Mouse (Mus musculus) MEL (cell line): ENCODE measurements around the gene Adamts7. TPM values are rescaled to one million over a fixed set of nuclear protein-coding genes. Genes with fewer than 3 reads are reported as not detected.
A peak's percentile ranks its signal among the peaks of the same experiment; 100 is the strongest.

ENCODE experiments used
- DNase-seq: peaks from one replicate; pipeline ENCODE4 v3.0.0; 2011; ENCODE audit warnings: low read depth, low spot score
- H3K27ac ChIP-seq: 2 replicates; pipeline ENCODE4 v1.5.1; 2012; ENCODE audit warnings: low read depth, mild to moderate bottlenecking, control low read depth, low read length, moderate library complexity; ENCODE audit not compliant: control insufficient read depth
- H3K27me3 ChIP-seq, 2 experiments: fragments of 150-350 bp in 1 of 2; sonication (generic) in 1 of 2; 2 replicates each; pipeline ENCODE4 v1.6.1; 2012; ENCODE audit warnings: low read length in 2 of 2, mild to moderate bottlenecking in 2 of 2, improper control_type of control experiment in 1 of 2, moderate library complexity in 1 of 2; ENCODE audit not compliant: insufficient read depth in 2 of 2, control insufficient read depth in 1 of 2
- H3K36me3 ChIP-seq, 2 experiments: 2 replicates each; pipeline ENCODE4 v1.6.1; 2012 to 2014; ENCODE audit warnings: low read length in 2 of 2, improper control_type of control experiment in 1 of 2, inconsistent platforms in 1 of 2, mild to moderate bottlenecking in 1 of 2; ENCODE audit not compliant: insufficient read depth in 2 of 2, control insufficient read depth in 1 of 2
- H3K4me1 ChIP-seq, 2 experiments: fragments of 150-350 bp in 1 of 2; sonication (generic) in 1 of 2; 2 replicates each; pipeline ENCODE4 v1.6.1; 2012; ENCODE audit warnings: low read length in 2 of 2, improper control_type of control experiment in 1 of 2, mild to moderate bottlenecking in 1 of 2; ENCODE audit not compliant: insufficient read depth in 2 of 2, control insufficient read depth in 1 of 2
- H3K4me3 ChIP-seq, 2 experiments: fragments of 150-350 bp in 1 of 2; sonication (generic) in 1 of 2; 2 replicates each; pipeline ENCODE4 v1.5.1; 2012; ENCODE audit warnings: low read depth in 2 of 2, low read length in 2 of 2, mild to moderate bottlenecking in 2 of 2, moderate library complexity in 2 of 2, control low read depth in 1 of 2, improper control_type of control experiment in 1 of 2; ENCODE audit not compliant: control insufficient read depth in 1 of 2, insufficient read depth in 1 of 2
- H3K79me2 ChIP-seq: 2 replicates; pipeline ENCODE4 v1.6.1; 2012; ENCODE audit warnings: mild to moderate bottlenecking, low read length, moderate library complexity; ENCODE audit not compliant: control insufficient read depth, poor library complexity, insufficient read depth
- H3K9ac ChIP-seq: 2 replicates; pipeline ENCODE4 v1.6.1; 2012; ENCODE audit warnings: low read depth, mild to moderate bottlenecking, control low read depth, low read length, moderate library complexity; ENCODE audit not compliant: control insufficient read depth, poor library complexity, severe bottlenecking
- H3K9me3 ChIP-seq: fragments of 150-350 bp; sonication (generic); replicated peaks from 2 replicates; pipeline ENCODE4 v1.6.1; 2012; ENCODE audit warnings: mild to moderate bottlenecking, low read length, improper control_type of control experiment, moderate library complexity; ENCODE audit not compliant: insufficient read depth
- BHLHE40 ChIP-seq: IDR thresholded peaks from 2 replicates; pipeline ENCODE4 v1.6.1; 2012; ENCODE audit warnings: low read depth, mild to moderate bottlenecking, inconsistent platforms, low read length, improper control_type of control experiment, borderline replicate concordance
- CHD1 ChIP-seq: IDR thresholded peaks from 2 replicates; pipeline ENCODE4 v1.6.1; 2012; ENCODE audit warnings: low read depth, mild to moderate bottlenecking, inconsistent platforms, low read length, improper control_type of control experiment
- E2F4 ChIP-seq: IDR thresholded peaks from 2 replicates; pipeline ENCODE4 v1.6.1; 2011; ENCODE audit warnings: low read depth, low read length, improper control_type of control experiment, borderline replicate concordance
- ELF1 ChIP-seq: IDR thresholded peaks from 2 replicates; pipeline ENCODE4 v1.6.1; 2014; ENCODE audit warnings: low read depth, mild to moderate bottlenecking, inconsistent platforms, low read length, improper control_type of control experiment, moderate library complexity
- EP300 ChIP-seq, 2 experiments: IDR thresholded peaks; 2 replicates each; pipeline ENCODE4 v1.6.1; 2011; ENCODE audit warnings: improper control_type of control experiment in 2 of 2, low read length in 2 of 2, low read depth in 1 of 2, mild to moderate bottlenecking in 1 of 2
- ETS1 ChIP-seq: IDR thresholded peaks from 2 replicates; pipeline ENCODE4 v1.6.1; 2012; ENCODE audit warnings: low read depth, mild to moderate bottlenecking, inconsistent platforms, low read length, improper control_type of control experiment, moderate library complexity
- GATA1 ChIP-seq: IDR thresholded peaks from 2 replicates; pipeline ENCODE4 v1.6.1; 2011; ENCODE audit warnings: low read depth, low read length, improper control_type of control experiment
- HCFC1 ChIP-seq: IDR thresholded peaks from 2 replicates; pipeline ENCODE4 v1.6.1; 2012; ENCODE audit warnings: low read depth, mild to moderate bottlenecking, inconsistent platforms, low read length, improper control_type of control experiment, moderate library complexity
- JUND ChIP-seq: IDR thresholded peaks from 2 replicates; pipeline ENCODE4 v1.6.1; 2011; ENCODE audit warnings: low read depth, mild to moderate bottlenecking, improper control_type of control experiment, low read length
- KAT2A ChIP-seq: conservative IDR thresholded peaks from 2 replicates; pipeline ENCODE4 v1.6.1; 2012; ENCODE audit warnings: low read depth, low read length, improper control_type of control experiment, inconsistent platforms
- MAFK ChIP-seq: IDR thresholded peaks from 2 replicates; pipeline ENCODE4 v1.6.1; 2011; ENCODE audit warnings: low read depth, mild to moderate bottlenecking, low read length, improper control_type of control experiment, borderline replicate concordance
- MAZ ChIP-seq: IDR thresholded peaks from 2 replicates; pipeline ENCODE4 v1.6.1; 2012; ENCODE audit warnings: low read depth, mild to moderate bottlenecking, inconsistent platforms, low read length, improper control_type of control experiment
- MEF2A ChIP-seq: IDR thresholded peaks from 2 replicates; pipeline ENCODE4 v1.6.1; 2014; ENCODE audit warnings: low read depth, mild to moderate bottlenecking, inconsistent platforms, low read length, improper control_type of control experiment; ENCODE audit not compliant: poor library complexity, insufficient replicate concordance, severe bottlenecking; ENCODE audit errors: extremely low read depth
- MXI1 ChIP-seq: IDR thresholded peaks from 2 replicates; pipeline ENCODE4 v1.6.1; 2011; ENCODE audit warnings: mild to moderate bottlenecking, low read depth, low read length, improper control_type of control experiment
- MYB ChIP-seq: IDR thresholded peaks from 2 replicates; pipeline ENCODE4 v1.6.1; 2011; ENCODE audit warnings: mild to moderate bottlenecking, low read depth, low read length, improper control_type of control experiment
- MYC ChIP-seq: IDR thresholded peaks from 2 replicates; pipeline ENCODE4 v1.6.1; 2011; ENCODE audit warnings: low read depth, mild to moderate bottlenecking, low read length, improper control_type of control experiment, moderate library complexity
- NELFE ChIP-seq: IDR thresholded peaks from 2 replicates; pipeline ENCODE4 v1.6.1; 2011; ENCODE audit warnings: low read depth, low read length, improper control_type of control experiment
- NRF1 ChIP-seq: IDR thresholded peaks from 2 replicates; pipeline ENCODE4 v1.6.1; 2014; ENCODE audit warnings: low read depth, mild to moderate bottlenecking, inconsistent platforms, low read length, improper control_type of control experiment, moderate library complexity; ENCODE audit not compliant: poor library complexity, insufficient read depth, severe bottlenecking
- POLR2A ChIP-seq, 2 experiments: IDR thresholded peaks; 2 replicates each; pipeline ENCODE4 v1.6.1; 2011 to 2012; ENCODE audit warnings: low read length in 2 of 2, mild to moderate bottlenecking in 2 of 2, control low read depth in 1 of 2, improper control_type of control experiment in 1 of 2, low read depth in 1 of 2, moderate library complexity in 1 of 2; ENCODE audit not compliant: control insufficient read depth in 1 of 2, insufficient read depth in 1 of 2, poor library complexity in 1 of 2
- POLR2AphosphoS2 ChIP-seq: IDR thresholded peaks from 2 replicates; pipeline ENCODE4 v1.6.1; 2011; ENCODE audit warnings: low read length, improper control_type of control experiment
- RAD21 ChIP-seq: IDR thresholded peaks from 2 replicates; pipeline ENCODE4 v1.6.1; 2011; ENCODE audit warnings: mild to moderate bottlenecking, low read depth, low read length, improper control_type of control experiment
- RCOR1 ChIP-seq: IDR thresholded peaks from 2 replicates; pipeline ENCODE4 v1.6.1; 2012; ENCODE audit warnings: low read depth, mild to moderate bottlenecking, inconsistent platforms, low read length, improper control_type of control experiment
- SIN3A ChIP-seq: IDR thresholded peaks from 2 replicates; pipeline ENCODE4 v1.6.1; 2012; ENCODE audit warnings: low read length, improper control_type of control experiment, inconsistent platforms
- SMC3 ChIP-seq: IDR thresholded peaks from 2 replicates; pipeline ENCODE4 v1.6.1; 2011; ENCODE audit warnings: low read depth, low read length, improper control_type of control experiment
- TAL1 ChIP-seq: IDR thresholded peaks from 2 replicates; pipeline ENCODE4 v1.6.1; 2012; ENCODE audit warnings: mild to moderate bottlenecking, inconsistent platforms, low read length, moderate library complexity, mixed read lengths
- TBP ChIP-seq: IDR thresholded peaks from 2 replicates; pipeline ENCODE4 v1.8.0; 2011; ENCODE audit warnings: low read depth, low read length, improper control_type of control experiment
- TCF12 ChIP-seq: IDR thresholded peaks from 2 replicates; pipeline ENCODE4 v1.6.1; 2014; ENCODE audit warnings: low read depth, mild to moderate bottlenecking, inconsistent platforms, low read length, improper control_type of control experiment, moderate library complexity
- UBTF ChIP-seq: IDR thresholded peaks from 2 replicates; pipeline ENCODE4 v1.6.1; 2012; ENCODE audit warnings: low read depth, mild to moderate bottlenecking, inconsistent platforms, low read length, improper control_type of control experiment, moderate library complexity, borderline replicate concordance; ENCODE audit not compliant: insufficient read depth
- USF1 ChIP-seq: IDR thresholded peaks from 2 replicates; pipeline ENCODE4 v1.6.1; 2014; ENCODE audit warnings: low read depth, mild to moderate bottlenecking, inconsistent platforms, low read length, improper control_type of control experiment, moderate library complexity
- USF2 ChIP-seq, 2 experiments: IDR thresholded peaks; 2 replicates each; pipeline ENCODE4 v1.6.1; 2011 to 2012; ENCODE audit warnings: improper control_type of control experiment in 2 of 2, low read length in 2 of 2, borderline replicate concordance in 1 of 2, inconsistent platforms in 1 of 2, low read depth in 1 of 2, mild to moderate bottlenecking in 1 of 2; ENCODE audit not compliant: insufficient read depth in 1 of 2
- ZC3H11A ChIP-seq: IDR thresholded peaks from 2 replicates; pipeline ENCODE4 v1.6.1; 2012; ENCODE audit warnings: low read depth, mild to moderate bottlenecking, inconsistent platforms, low read length, improper control_type of control experiment
- ZKSCAN1 ChIP-seq: IDR thresholded peaks from 2 replicates; pipeline ENCODE4 v1.6.1; 2012; ENCODE audit warnings: low read depth, mild to moderate bottlenecking, inconsistent platforms, low read length, improper control_type of control experiment, moderate library complexity
- ZMIZ1 ChIP-seq: IDR thresholded peaks from 2 replicates; pipeline ENCODE4 v1.6.1; 2012; ENCODE audit warnings: low read depth, mild to moderate bottlenecking, inconsistent platforms, low read length, improper control_type of control experiment, moderate library complexity
- ZNF384 ChIP-seq: IDR thresholded peaks from 2 replicates; pipeline ENCODE4 v1.6.1; 2012; ENCODE audit warnings: low read depth, mild to moderate bottlenecking, inconsistent platforms, low read length, improper control_type of control experiment
- polyA plus RNA-seq, 2 experiments: library from polyadenylated mRNA; stranded (reverse) in 1 of 2; unstranded in 1 of 2; fragments of >175 nt in 1 of 2; fragments of >200 nt in 1 of 2; gene quantifications; 2 replicates each; pipeline versions ENCODE4 v1.2.1 to v1.2.4; 2012; ENCODE audit warnings: low replicate concordance in 2 of 2, low read depth in 1 of 2; ENCODE audit not compliant: insufficient read length in 2 of 2, insufficient read depth in 1 of 2, missing spikeins in 1 of 2
- total RNA-seq: library from RNA; depleted of rRNA; stranded (reverse); fragments of 300-350 nt; gene quantifications from 2 replicates; pipeline ENCODE4 v1.2.3, GENCODE M21; 2012

The Adamts7 gene
- total and polyA plus RNA-seq, 3 experiments, result 0.03 TPM; not detected in 2

GRCm38 (mm10) chr9:90113651-90114566, 49.0 kb upstream of the Adamts7 start:
- Histone ChIP-seq H3K9ac (peak overlapping the region; percentile 97), H3K27me3 (no peaks in the 10 kb centered on the region), H3K9me3 (no peaks in the 10 kb centered on the region), H3K27ac (peak overlapping the region; percentile 92), H3K4me1 (peaks cover 6 to 16% of the 10 kb centered on the region in 2 experiments; a peak in 3 of 4 replicates), H3K79me2 (peaks cover 54% of the 10 kb centered on the region), H3K36me3 (peaks cover 4 to 39% of the 10 kb centered on the region in 2 experiments), H3K4me3 (peak overlapping the region; percentile 86 to 94)
- DNase-seq, result peak; percentile 92
- no peak for TF ChIP-seq GATA1
- no peak for TF ChIP-seq MEF2A
- TF ChIP-seq ELF1, result no peak
- TF ChIP-seq MYC, result no peak
- TF ChIP-seq RCOR1, result peak; percentile 63
- peak; percentile 71 for TF ChIP-seq MXI1
- peak; percentile 71; the same call in 1 of the 2 replicates for TF ChIP-seq POLR2AphosphoS2
- TF ChIP-seq NRF1, result 0 out of 2 replicates have a peak, but pooled peaks have one; percentile 37
- TF ChIP-seq UBTF, result no peak
- TF ChIP-seq ETS1, result no peak
- peak; percentile 80 for TF ChIP-seq ZNF384
- peak; percentile 77 for TF ChIP-seq ZMIZ1
- no peak for TF ChIP-seq KAT2A
- TF ChIP-seq TBP, result no peak
- no peak for TF ChIP-seq MAFK
- TF ChIP-seq USF1, result no peak
- TF ChIP-seq CHD1, result peak; percentile 61; the same call in 1 of the 2 replicates
- peak; percentile 63 for TF ChIP-seq MAZ
- no peak for TF ChIP-seq ZKSCAN1
- TF ChIP-seq TCF12, result peak; percentile 41; the same call in 1 of the 2 replicates
- no peak for TF ChIP-seq USF2 (IDR thresholded peaks at IDR 0.05; ENCODE audit: borderline replicate concordance in 1 of 2, insufficient read depth in 1 of 2, low read depth in 1 of 2, low read length in 2 of 2)
- TF ChIP-seq POLR2A (IDR thresholded peaks at IDR 0.05; ENCODE audit: control insufficient read depth in 1 of 2, insufficient read depth in 1 of 2, low read depth in 1 of 2, low read length in 2 of 2, poor library complexity in 1 of 2), result peak; percentile 54 to 61; a peak in 2 of 4 replicates
- TF ChIP-seq E2F4, result peak; percentile 73; the same call in 1 of the 2 replicates
- TF ChIP-seq ZC3H11A, result no peak
- peak; percentile 63; the same call in 1 of the 2 replicates for TF ChIP-seq NELFE
- no peak; the same call in none of the 2 replicates for TF ChIP-seq SIN3A
- TF ChIP-seq EP300 (IDR thresholded peaks at IDR 0.05; ENCODE audit: low read depth in 1 of 2, low read length in 2 of 2), result no peak; a peak in 1 of 4 replicates
- TF ChIP-seq TAL1, result no peak
- TF ChIP-seq HCFC1, result peak; percentile 74
- TF ChIP-seq JUND, result no peak
- TF ChIP-seq SMC3, result no peak
- TF ChIP-seq MYB, result peak; percentile 57
- TF ChIP-seq BHLHE40, result 0 out of 2 replicates have a peak, but pooled peaks have one; percentile 8
- no peak for TF ChIP-seq RAD21
